Mouse (Mus musculus) liver, embryonic 14.5 days (tissue): ENCODE measurements around the gene Neurl1b. TPM values are rescaled to one million over a fixed set of nuclear protein-coding genes. Genes with fewer than 3 reads are reported as not detected.

ENCODE experiments used
- ATAC-seq: fragments of 200-750 bp; cut with Nextera tagmentation; 2 replicates; pipeline ENCODE4 v1.8.0; 2017; ENCODE audit warnings: moderate number of reproducible peaks, mild to moderate bottlenecking, moderate library complexity; ENCODE audit not compliant: insufficient read depth
- DNase-seq, 3 experiments: peaks; one replicate each; pipeline ENCODE4 v3.0.0-alpha.2; 2012 to 2013; ENCODE audit warnings: low read depth in 3 of 3, low spot score in 3 of 3
- H3K27ac ChIP-seq: fragments of 300-500 bp; sonication (generic); 2 replicates; pipeline ENCODE4 v1.5.1; 2014; ENCODE audit warnings: moderate library complexity, mild to moderate bottlenecking, control low read depth, inconsistent platforms
- H3K27me3 ChIP-seq: fragments of 300-500 bp; sonication (generic); 2 replicates; pipeline ENCODE4 v1.6.1; 2014; ENCODE audit warnings: mild to moderate bottlenecking, low read length, moderate library complexity; ENCODE audit not compliant: control insufficient read depth, insufficient read depth
- H3K36me3 ChIP-seq: fragments of 300-500 bp; sonication (generic); replicated peaks from 2 replicates; pipeline ENCODE4 v1.6.1; 2014; ENCODE audit warnings: low read depth; ENCODE audit not compliant: control insufficient read depth, insufficient read depth
- H3K4me1 ChIP-seq, 2 experiments: fragments of 200-500 bp in 1 of 2; fragments of 300-500 bp in 1 of 2; sonication (generic) in 1 of 2; replicated peaks; 2 replicates each; pipeline ENCODE4 v1.6.1; 2012 to 2014; ENCODE audit warnings: antibody characterized with exemption in 1 of 2, inconsistent platforms in 1 of 2, low read length in 1 of 2; ENCODE audit not compliant: control insufficient read depth in 2 of 2, insufficient read depth in 2 of 2
- H3K4me2 ChIP-seq: fragments of 300-500 bp; sonication (generic); 2 replicates; pipeline ENCODE4 v1.6.1; 2014; ENCODE audit warnings: low read depth, mild to moderate bottlenecking, control low read depth, moderate library complexity
- H3K4me3 ChIP-seq, 2 experiments: fragments of 200-500 bp in 1 of 2; fragments of 300-500 bp in 1 of 2; sonication (generic) in 1 of 2; 2 replicates each; pipeline ENCODE4 v1.5.1; 2012 to 2014; ENCODE audit warnings: low read depth in 2 of 2, low read length in 2 of 2, mild to moderate bottlenecking in 2 of 2, control low read depth in 1 of 2, inconsistent platforms in 1 of 2, moderate library complexity in 1 of 2; ENCODE audit not compliant: insufficient read depth in 1 of 2
- H3K9ac ChIP-seq: fragments of 300-500 bp; sonication (generic); replicated peaks from 2 replicates; pipeline ENCODE4 v1.6.1; 2014; ENCODE audit warnings: mild to moderate bottlenecking, control low read depth, moderate library complexity
- H3K9me3 ChIP-seq: fragments of 300-500 bp; sonication (generic); 2 replicates; pipeline ENCODE4 v1.6.1; 2016; ENCODE audit warnings: low read length, mixed read lengths; ENCODE audit not compliant: control insufficient read depth
- CTCF ChIP-seq: IDR thresholded peaks from 2 replicates; pipeline ENCODE4 v1.5.1; 2016; ENCODE audit warnings: antibody characterized with exemption, low read depth, control low read depth
- EP300 ChIP-seq: IDR thresholded peaks from 2 replicates; pipeline ENCODE4 v1.6.1; 2016; ENCODE audit warnings: antibody characterized with exemption, low read depth
- WGBS: fragments of 180-500 bp; shearing (Covaris S2); extraction: QIAGEN DNeasy Blood & Tissue Kit; methylation state at CpG from one replicate; pipeline ENCODE4 v1.1.7; 2014; ENCODE audit not compliant: insufficient replicate concordance; 5-methylcytosine and 5-hydroxymethylcytosine counted together
- polyA plus RNA-seq, 2 experiments: library from polyadenylated mRNA; depleted of rRNA in 1 of 2; stranded (reverse) in 1 of 2; unstranded in 1 of 2; fragments of >200 nt; fragmentation: Nextera tagmentation in 1 of 2; extraction: Ambion mirVana in 1 of 2; gene quantifications; 2 replicates each; pipeline versions ENCODE4 v1.2.1 to v1.2.3; 2012 to 2014

Neurl1b gene
- polyA plus RNA-seq, 2 experiments, result 0.03 to 0.09 TPM

GRCm38 (mm10) chr17:26488711-26489403 lies 74.2 kb downstream of the Neurl1b start:
- TF ChIP-seq CTCF (no peak), EP300 (no peak)
- H3K36me3 ChIP-seq, result no peaks in the 10 kb centered on the region
- no peaks in the 10 kb centered on the region for H3K4me1 ChIP-seq
- ATAC-seq, result no peak
- no peak overlapping the region for H3K4me3 ChIP-seq
- H3K4me2 ChIP-seq, result no peak overlapping the region
- H3K9me3 ChIP-seq, result no peaks in the 10 kb centered on the region; the same call in 1 of the 2 replicates
- no peak for DNase-seq
- no peaks in the 10 kb centered on the region for H3K27me3 ChIP-seq
- H3K9ac ChIP-seq, result no peak overlapping the region
- 65% methylated on average over 8 of the region's 8 CpGs for WGBS
- H3K27ac ChIP-seq, result no peak overlapping the region

- 77% methylated on average over 10 of the region's 10 CpGs for WGBS
- Histone ChIP-seq H3K27ac (no peak overlapping the region), H3K9ac (no peak overlapping the region), H3K4me2 (no peak overlapping the region), H3K4me1 (no peaks in the 10 kb centered on the region), H3K27me3 (no peaks in the 10 kb centered on the region), H3K9me3 (no peaks in the 10 kb centered on the region; the same call in 1 of the 2 replicates), H3K4me3 (no peak overlapping the region), H3K36me3 (no peaks in the 10 kb centered on the region)
- ATAC-seq (no peak), DNase-seq (no peak)
- TF ChIP-seq CTCF (no peak), EP300 (no peak)
Measured at GRCm38 (mm10) chr17:26490072-26490471, 75.4 kb downstream of the Neurl1b start.

DNA sequence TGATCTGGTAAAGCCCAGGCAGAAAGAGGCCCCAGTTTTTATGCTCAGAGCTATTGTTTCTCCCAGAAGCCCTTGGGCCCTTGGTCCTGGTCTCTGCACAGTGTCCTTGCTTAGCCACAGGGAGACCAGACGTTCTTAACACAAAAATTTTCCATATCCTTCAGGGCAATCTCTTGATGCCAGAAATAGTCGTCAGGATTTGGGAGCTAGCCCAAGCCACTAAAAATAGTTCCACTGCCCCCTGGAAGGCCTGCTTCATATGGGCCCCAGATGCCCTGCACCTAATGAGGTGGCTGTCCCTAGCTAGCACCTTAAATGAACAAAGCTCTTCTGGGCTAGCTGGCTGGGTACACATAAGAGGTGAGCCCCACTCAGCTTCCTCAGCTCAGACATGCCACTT lies 76.3 kb downstream of the Neurl1b start:
- DNase-seq (no peak), ATAC-seq (no peak)
- no peak overlapping the region for H3K4me3 ChIP-seq
- no peaks in the 10 kb centered on the region for H3K27me3 ChIP-seq
- no peaks in the 10 kb centered on the region for H3K36me3 ChIP-seq
- no peak overlapping the region for H3K9ac ChIP-seq
- H3K4me2 ChIP-seq, result no peak overlapping the region
- no peak overlapping the region for H3K27ac ChIP-seq
- H3K4me1 ChIP-seq, result no peaks in the 10 kb centered on the region
- no peak for TF ChIP-seq CTCF
- TF ChIP-seq EP300, result no peak
- no peaks in the 10 kb centered on the region; the same call in 1 of the 2 replicates for H3K9me3 ChIP-seq
- WGBS, result 49% methylated on average over 2 of the region's 2 CpGs

GRCm38 (mm10) chr17:26492246-26492645 lies 77.6 kb downstream of the Neurl1b start:
- H3K9ac ChIP-seq, result no peak overlapping the region
- H3K27ac ChIP-seq, result no peak overlapping the region
- TF ChIP-seq CTCF (no peak), EP300 (no peak)
- no peaks in the 10 kb centered on the region for H3K27me3 ChIP-seq
- DNase-seq (no peak), ATAC-seq (no peak)
- H3K4me2 ChIP-seq, result no peak overlapping the region
- 82% methylated on average over 3 of the region's 3 CpGs for WGBS
- H3K36me3 ChIP-seq, result no peaks in the 10 kb centered on the region
- no peak overlapping the region for H3K4me3 ChIP-seq
- H3K9me3 ChIP-seq, result no peaks in the 10 kb centered on the region; the same call in 1 of the 2 replicates
- no peaks in the 10 kb centered on the region for H3K4me1 ChIP-seq

DNA sequence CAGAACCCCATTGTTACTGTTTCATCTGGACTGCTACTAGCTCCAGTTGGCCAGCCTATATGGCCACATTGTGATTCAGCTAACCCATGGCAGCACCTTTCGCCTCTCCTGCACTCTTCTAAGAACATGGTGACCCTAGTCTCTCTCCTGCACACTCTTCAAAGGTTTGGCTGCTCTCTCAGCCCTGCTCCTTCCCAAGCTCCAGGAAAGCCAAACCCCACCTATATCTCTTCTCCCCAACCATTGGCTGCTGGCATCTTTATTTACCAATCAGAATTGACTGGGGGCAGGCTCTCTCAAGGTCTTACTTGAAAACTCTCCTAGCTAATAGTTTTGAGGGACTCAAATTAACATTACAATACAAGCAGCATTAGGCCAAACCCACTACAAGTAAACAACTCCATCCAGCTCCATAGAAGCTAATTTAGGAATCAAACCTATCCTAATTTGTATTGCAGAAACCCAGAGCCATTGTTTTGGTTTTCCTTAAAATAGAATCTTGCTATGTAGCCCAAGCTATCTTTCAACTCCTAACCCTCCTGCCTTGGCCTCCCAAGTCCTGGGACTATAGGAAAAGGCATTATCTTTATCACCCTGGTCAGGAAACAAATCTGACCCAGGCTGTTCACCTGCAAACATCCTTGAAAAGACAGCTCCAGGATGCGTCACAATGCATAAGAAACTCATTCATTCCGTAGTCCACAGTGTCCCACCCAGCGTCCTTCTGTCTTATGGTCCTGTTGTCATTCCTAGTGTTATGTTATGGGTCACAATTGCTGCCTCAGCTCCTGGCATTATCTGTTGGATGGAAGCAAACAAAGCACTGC lies 80.2 kb downstream of the Neurl1b start:
- Histone ChIP-seq H3K4me3 (no peak overlapping the region), H3K27ac (no peak overlapping the region), H3K4me2 (no peak overlapping the region), H3K4me1 (no peaks in the 10 kb centered on the region), H3K9me3 (no peaks in the 10 kb centered on the region; the same call in 1 of the 2 replicates), H3K27me3 (no peaks in the 10 kb centered on the region), H3K36me3 (no peaks in the 10 kb centered on the region), H3K9ac (no peak overlapping the region)
- ATAC-seq, result no peak
- TF ChIP-seq EP300 (no peak), CTCF (no peak)
- 65% methylated on average over 4 of the region's 4 CpGs for WGBS
- DNase-seq, result no peak

Other genes with a start within 250 kb of the Neurl1b start
- gene Pdia2, start 215.7 kb upstream of the Neurl1b start, polyA plus RNA-seq (2012; rRNA removed), result 22.0 and 25.9 TPM in 2 replicates
- 86.6 and 89.7 TPM in 2 replicates for gene Pdia2, start 215.7 kb upstream of the Neurl1b start, polyA plus RNA-seq (2014; fragmentation: Nextera tagmentation; extraction: Ambion mirVana)
- 0.35 and 0.48 TPM in 2 replicates for gene Rgs11, start 211.9 kb upstream of the Neurl1b start, polyA plus RNA-seq (2012; rRNA removed)
- gene Rgs11, start 211.9 kb upstream of the Neurl1b start, polyA plus RNA-seq (2014; fragmentation: Nextera tagmentation; extraction: Ambion mirVana), result 0.10 and 0.28 TPM in 2 replicates
- gene Arhgdig, start 207.0 kb upstream of the Neurl1b start, polyA plus RNA-seq (2012; rRNA removed), result 10.6 and 11.6 TPM in 2 replicates
- 15.9 and 22.8 TPM in 2 replicates for gene Arhgdig, start 207.0 kb upstream of the Neurl1b start, polyA plus RNA-seq (2014; fragmentation: Nextera tagmentation; extraction: Ambion mirVana)
- gene Fam234a, start 170.6 kb upstream of the Neurl1b start, polyA plus RNA-seq (2012; rRNA removed), result 5.9 and 6.6 TPM in 2 replicates
- gene Fam234a, start 170.6 kb upstream of the Neurl1b start, polyA plus RNA-seq (2014; fragmentation: Nextera tagmentation; extraction: Ambion mirVana), result 8.3 and 10.1 TPM in 2 replicates
- 15.6 and 21.4 TPM in 2 replicates for gene Luc7l, start 161.9 kb upstream of the Neurl1b start, polyA plus RNA-seq (2012; rRNA removed)
- 26.5 and 27.9 TPM in 2 replicates for gene Luc7l, start 161.9 kb upstream of the Neurl1b start, polyA plus RNA-seq (2014; fragmentation: Nextera tagmentation; extraction: Ambion mirVana)
- 26.0 and 27.5 TPM in 2 replicates for gene Ergic1, start 146.7 kb downstream of the Neurl1b start, polyA plus RNA-seq (2012; rRNA removed)
- 31.3 and 33.4 TPM in 2 replicates for gene Ergic1, start 146.7 kb downstream of the Neurl1b start, polyA plus RNA-seq (2014; fragmentation: Nextera tagmentation; extraction: Ambion mirVana)
- 25.0 and 26.8 TPM in 2 replicates for gene Dusp1, start 147.3 kb downstream of the Neurl1b start, polyA plus RNA-seq (2012; rRNA removed)
- 25.9 and 29.9 TPM in 2 replicates for gene Dusp1, start 147.3 kb downstream of the Neurl1b start, polyA plus RNA-seq (2014; fragmentation: Nextera tagmentation; extraction: Ambion mirVana)
- gene Atp6v0e, start 248.4 kb downstream of the Neurl1b start, polyA plus RNA-seq (2012; rRNA removed), result 99.3 and 118 TPM in 2 replicates
- 204 and 209 TPM in 2 replicates for gene Atp6v0e, start 248.4 kb downstream of the Neurl1b start, polyA plus RNA-seq (2014; fragmentation: Nextera tagmentation; extraction: Ambion mirVana)